Mouse (Mus musculus) hindbrain, embryonic 11.5 days (tissue): ENCODE results near the gene Mapk7. TPM values are rescaled to one million over a fixed set of nuclear protein-coding genes. Genes with fewer than 3 reads are reported as not detected.

Source experiments
- ATAC-seq: fragments of 200-750 bp; cut with Nextera tagmentation; 2 replicates; pipeline ENCODE4 v1.8.0; 2017; ENCODE audit warnings: mild to moderate bottlenecking, moderate TSS enrichment, moderate library complexity; ENCODE audit not compliant: low FRiP score
- DNase-seq: peaks from one replicate; pipeline ENCODE4 v3.0.0-alpha.2; 2015; ENCODE audit warnings: low spot score
- H3K27ac ChIP-seq: fragments of 300-500 bp; sonication (generic); 2 replicates; pipeline ENCODE4 v1.5.1; 2014; ENCODE audit warnings: mild to moderate bottlenecking, low read depth, low read length
- H3K27me3 ChIP-seq: fragments of 300-500 bp; sonication (generic); 2 replicates; pipeline ENCODE4 v1.6.1; 2014; ENCODE audit warnings: mild to moderate bottlenecking, low read length, moderate library complexity, mixed read lengths; ENCODE audit not compliant: control insufficient read depth, insufficient read depth
- H3K36me3 ChIP-seq: fragments of 300-500 bp; sonication (generic); 2 replicates; pipeline ENCODE4 v1.6.1; 2014; ENCODE audit warnings: mild to moderate bottlenecking, low read length, moderate library complexity, mixed read lengths; ENCODE audit not compliant: control insufficient read depth, insufficient read depth
- H3K4me1 ChIP-seq: fragments of 300-500 bp; sonication (generic); replicated peaks from 2 replicates; pipeline ENCODE4 v1.6.1; 2014; ENCODE audit warnings: low read length, mixed read lengths; ENCODE audit not compliant: control insufficient read depth, insufficient read depth
- H3K4me2 ChIP-seq: fragments of 300-500 bp; sonication (generic); replicated peaks from 2 replicates; pipeline ENCODE4 v1.6.1; 2014; ENCODE audit warnings: mild to moderate bottlenecking, low read depth, low read length
- H3K4me3 ChIP-seq: fragments of 300-500 bp; sonication (generic); 2 replicates; pipeline ENCODE4 v1.5.1; 2014; ENCODE audit warnings: low read depth, low read length
- H3K9ac ChIP-seq: fragments of 300-500 bp; sonication (generic); 2 replicates; pipeline ENCODE4 v1.6.1; 2014; ENCODE audit warnings: low read depth, low read length
- H3K9me3 ChIP-seq: fragments of 300-500 bp; sonication (generic); 2 replicates; pipeline ENCODE4 v1.6.1; 2016; ENCODE audit warnings: low read length; ENCODE audit not compliant: control insufficient read depth
- WGBS: fragments of 180-500 bp; shearing (Covaris S2); extraction: QIAGEN DNeasy Blood & Tissue Kit; methylation state at CpG from one replicate; pipeline ENCODE4 v1.1.7; 2014; 5-methylcytosine and 5-hydroxymethylcytosine counted together
- polyA plus RNA-seq: library from polyadenylated mRNA; unstranded; fragments of >200 nt; fragmentation: Nextera tagmentation; extraction: Ambion mirVana; gene quantifications from 2 replicates; pipeline ENCODE4 v1.2.1, GENCODE M21; 2014

Mapk7 gene
- polyA plus RNA-seq, 1 experiment from 2014 or later, result 51.5 TPM

GRCm38 (mm10) chr11:61497490-61497889 lies 3.3 kb upstream of the Mapk7 start:
- Histone ChIP-seq H3K36me3 (no peaks in the 10 kb centered on the region), H3K4me1 (peaks cover 3% of the 10 kb centered on the region; the same call in 1 of the 2 replicates), H3K9ac (no peak overlapping the region), H3K4me2 (no peak overlapping the region), H3K9me3 (no peaks in the 10 kb centered on the region), H3K4me3 (no peak overlapping the region), H3K27me3 (no peaks in the 10 kb centered on the region), H3K27ac (no peak overlapping the region)
- DNase-seq (no peak), ATAC-seq (no peak)
- 89% methylated on average over 1 of the region's 1 CpGs for WGBS

GRCm38 (mm10) chr11:61495528-61495927 lies 1.3 kb upstream of the Mapk7 start:
- Histone ChIP-seq H3K4me2 (no peak overlapping the region), H3K9me3 (no peaks in the 10 kb centered on the region), H3K36me3 (peaks cover 6% of the 10 kb centered on the region; the same call in 1 of the 2 replicates), H3K27ac (no peak overlapping the region), H3K27me3 (no peaks in the 10 kb centered on the region), H3K4me3 (no peak overlapping the region), H3K9ac (no peak overlapping the region), H3K4me1 (peaks cover 3% of the 10 kb centered on the region; the same call in 1 of the 2 replicates)
- ATAC-seq (no peak), DNase-seq (no peak)
- 93% methylated on average over 2 of the region's 2 CpGs for WGBS

GRCm38 (mm10) chr11:61493525-61494128 lies 579 bp downstream of the Mapk7 start:
- DNase-seq, result no peak

GRCm38 (mm10) chr11:61492749-61493401 lies 1.3 kb downstream of the Mapk7 start:
- 74% methylated on average over 12 of the region's 12 CpGs for WGBS

More at GRCm38 (mm10) chr11:61493525-61494128, 579 bp downstream of the Mapk7 start:
- peak overlapping the region; percentile 79 for H3K4me3 ChIP-seq
- peaks cover 3% of the 10 kb centered on the region; the same call in 1 of the 2 replicates for H3K4me1 ChIP-seq
- H3K4me2 ChIP-seq, result peak overlapping the region; percentile 81
- peak overlapping the region; percentile 93 for H3K9ac ChIP-seq
- H3K27ac ChIP-seq, result peak overlapping the region; percentile 80
- H3K9me3 ChIP-seq, result no peaks in the 10 kb centered on the region
- under 1% methylated on average over 46 of the region's 50 CpGs for WGBS
- H3K27me3 ChIP-seq, result no peaks in the 10 kb centered on the region
- peaks cover 10% of the 10 kb centered on the region; the same call in 1 of the 2 replicates for H3K36me3 ChIP-seq
- peak; percentile 62 for ATAC-seq

GRCm38 (mm10) chr11:61490944-61491520 lies 3.2 kb downstream of the Mapk7 start:
- peaks cover 3% of the 10 kb centered on the region; the same call in 1 of the 2 replicates for H3K4me1 ChIP-seq
- WGBS, result 93% methylated on average over 22 of the region's 22 CpGs
- peaks cover 10% of the 10 kb centered on the region; the same call in 1 of the 2 replicates for H3K36me3 ChIP-seq
- no peak overlapping the region for H3K27ac ChIP-seq
- no peaks in the 10 kb centered on the region for H3K9me3 ChIP-seq
- DNase-seq, result no peak
- no peak overlapping the region for H3K4me3 ChIP-seq
- no peak overlapping the region for H3K9ac ChIP-seq
- no peaks in the 10 kb centered on the region for H3K27me3 ChIP-seq
- no peak overlapping the region for H3K4me2 ChIP-seq
- no peak for ATAC-seq

More at GRCm38 (mm10) chr11:61492749-61493401, 1.3 kb downstream of the Mapk7 start:
- DNase-seq (no peak), ATAC-seq (no peak)
- Histone ChIP-seq H3K36me3 (peaks cover 10% of the 10 kb centered on the region; the same call in 1 of the 2 replicates), H3K4me3 (peak overlapping the region; percentile 79), H3K27ac (no peak overlapping the region), H3K9me3 (no peaks in the 10 kb centered on the region), H3K4me1 (peaks cover 3% of the 10 kb centered on the region; the same call in 1 of the 2 replicates), H3K4me2 (peak overlapping the region; percentile 81), H3K9ac (peak overlapping the region; percentile 93), H3K27me3 (no peaks in the 10 kb centered on the region)

- H3K4me2 ChIP-seq, result no peak overlapping the region
- no peaks in the 10 kb centered on the region for H3K9me3 ChIP-seq
- no peak overlapping the region for H3K9ac ChIP-seq
- 96% methylated on average over 8 of the region's 8 CpGs for WGBS
- peaks cover 10% of the 10 kb centered on the region; the same call in 1 of the 2 replicates for H3K36me3 ChIP-seq
- H3K27me3 ChIP-seq, result no peaks in the 10 kb centered on the region
- no peak overlapping the region for H3K4me3 ChIP-seq
- H3K4me1 ChIP-seq, result peaks cover 6% of the 10 kb centered on the region; the same call in 1 of the 2 replicates
- ATAC-seq, result no peak
- H3K27ac ChIP-seq, result no peak overlapping the region
- no peak for DNase-seq
Measured at GRCm38 (mm10) chr11:61489874-61490273, 4.3 kb downstream of the Mapk7 start.

GRCm38 (mm10) chr11:61489085-61489484 lies 5.1 kb downstream of the Mapk7 start:
- Histone ChIP-seq H3K9ac (no peak overlapping the region), H3K4me3 (no peak overlapping the region), H3K9me3 (no peaks in the 10 kb centered on the region), H3K36me3 (peaks cover 10% of the 10 kb centered on the region; the same call in 1 of the 2 replicates), H3K4me1 (peaks cover 9% of the 10 kb centered on the region; the same call in 1 of the 2 replicates), H3K27ac (no peak overlapping the region), H3K27me3 (no peaks in the 10 kb centered on the region), H3K4me2 (no peak overlapping the region)
- 81% methylated on average over 2 of the region's 2 CpGs for WGBS
- ATAC-seq (no peak), DNase-seq (no peak)

GRCm38 (mm10) chr11:61487936-61488335 lies 6.3 kb downstream of the Mapk7 start:
- 92% methylated on average over 7 of the region's 7 CpGs for WGBS
- no peaks in the 10 kb centered on the region for H3K27me3 ChIP-seq
- no peak overlapping the region for H3K27ac ChIP-seq
- H3K4me1 ChIP-seq, result peaks cover 8% of the 10 kb centered on the region; the same call in 1 of the 2 replicates
- DNase-seq, result no peak
- H3K9ac ChIP-seq, result no peak overlapping the region
- peaks cover 10% of the 10 kb centered on the region; the same call in 1 of the 2 replicates for H3K36me3 ChIP-seq
- ATAC-seq, result no peak
- H3K9me3 ChIP-seq, result no peaks in the 10 kb centered on the region
- H3K4me3 ChIP-seq, result no peak overlapping the region
- H3K4me2 ChIP-seq, result no peak overlapping the region; the same call in 1 of the 2 replicates
